Mouse (Mus musculus) cerebellum, adult 2 months (tissue): ENCODE measurements around the gene Rbms3.

Experiments
- CTCF ChIP-seq: fragments of 200-500 bp; IDR thresholded peaks from 2 replicates; pipeline ENCODE4 v1.5.1; 2011; ENCODE audit warnings: low read depth, mild to moderate bottlenecking, control low read depth, low read length, moderate library complexity, borderline replicate concordance; ENCODE audit not compliant: insufficient read depth
- POLR2A ChIP-seq: fragments of 200-500 bp; IDR thresholded peaks from 2 replicates; pipeline ENCODE4 v1.6.1; 2011; ENCODE audit warnings: low read length, control low read depth, borderline replicate concordance; ENCODE audit not compliant: insufficient read depth

DNA sequence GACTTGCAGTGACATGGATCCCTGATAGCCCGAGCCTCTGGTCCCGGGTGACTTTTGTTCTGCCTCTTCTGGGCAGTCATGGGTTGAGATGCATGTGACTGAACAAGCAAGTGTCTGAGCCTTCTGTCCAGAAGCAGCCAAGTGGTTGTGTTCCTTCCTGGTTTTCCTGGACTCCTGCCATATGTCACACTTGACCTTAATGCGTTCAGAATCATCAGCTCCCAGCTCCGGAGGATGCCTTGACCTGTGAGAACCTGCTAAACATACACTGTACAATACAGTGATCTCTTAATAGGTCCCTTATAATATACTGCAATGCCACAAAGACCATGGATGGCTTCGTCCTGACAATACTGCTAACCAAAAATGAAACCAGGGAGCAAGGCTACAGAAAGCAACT lies 798.3 kb downstream of the Rbms3 start:
- TF ChIP-seq CTCF (no peak), POLR2A (no peak)
